Mouse (Mus musculus) cerebellum, adult (tissue): ENCODE data around the gene Slc8a2.

ENCODE experiments used
- ATAC-seq: cut with Nextera tagmentation; 2 replicates; pipeline ENCODE4 v1.9.2; 2017; ENCODE audit warnings: mild to moderate bottlenecking, moderate library complexity, mixed read lengths; ENCODE audit not compliant: insufficient number of reproducible peaks, low FRiP score, low TSS enrichment

The Slc8a2 gene

GRCm38 (mm10) chr7:16156105-16156714 is 26.6 kb downstream of the Slc8a2 start:
- no peak for ATAC-seq

GRCm38 (mm10) chr7:16158735-16159134 is 29.1 kb downstream of the Slc8a2 start:
- no peak for ATAC-seq

- no peak for ATAC-seq
Observed at GRCm38 (mm10) chr7:16160702-16161101, 31.1 kb downstream of the Slc8a2 start.

GRCm38 (mm10) chr7:16161302-16161701 is 31.7 kb downstream of the Slc8a2 start:
- ATAC-seq, result no peak

- ATAC-seq, result no peak
Observed at GRCm38 (mm10) chr7:16162036-16162435, 32.4 kb downstream of the Slc8a2 start.

GRCm38 (mm10) chr7:16172141-16172581 is 42.5 kb downstream of the Slc8a2 start:
- peak; percentile 59; the same call in 1 of the 2 replicates for ATAC-seq

GRCm38 (mm10) chr7:16172586-16173140 is 43.0 kb downstream of the Slc8a2 start:
- ATAC-seq, result no peak

GRCm38 (mm10) chr7:16173146-16173545 is 43.5 kb downstream of the Slc8a2 start:
- no peak for ATAC-seq

GRCm38 (mm10) chr7:16174597-16175541 is 45.2 kb downstream of the Slc8a2 start, which contains the start of gene Meis3:
Gene Meis3 (plus strand): TSS chr7:16175090.
- ATAC-seq, result peak; percentile 42

- ATAC-seq, result no peak
Observed at GRCm38 (mm10) chr7:16175542-16175931, 45.9 kb downstream of the Slc8a2 start.

- no peak for ATAC-seq
Observed at GRCm38 (mm10) chr7:16178114-16178513, 48.5 kb downstream of the Slc8a2 start.

GRCm38 (mm10) chr7:16183663-16184062 is 54.0 kb downstream of the Slc8a2 start:
- ATAC-seq, result no peak

- no peak for ATAC-seq
Observed at GRCm38 (mm10) chr7:16187494-16187893, 57.9 kb downstream of the Slc8a2 start.

GRCm38 (mm10) chr7:16192315-16192714 is 62.7 kb downstream of the Slc8a2 start:
- ATAC-seq, result peak; percentile 58; the same call in 1 of the 2 replicates

- no peak for ATAC-seq
Observed at GRCm38 (mm10) chr7:16193702-16194101, 64.1 kb downstream of the Slc8a2 start.

GRCm38 (mm10) chr7:16196616-16197015 is 67.0 kb downstream of the Slc8a2 start:
- no peak for ATAC-seq

- ATAC-seq, result no peak
Observed at GRCm38 (mm10) chr7:16197166-16197565, 67.5 kb downstream of the Slc8a2 start.

- no peak for ATAC-seq
Observed at GRCm38 (mm10) chr7:16198540-16198939, 68.9 kb downstream of the Slc8a2 start.

GRCm38 (mm10) chr7:16201136-16201535 is 71.5 kb downstream of the Slc8a2 start:
- ATAC-seq, result no peak

- ATAC-seq, result no peak
Observed at GRCm38 (mm10) chr7:16202756-16203504, 73.3 kb downstream of the Slc8a2 start.
